Mouse (Mus musculus): ENCODE results near the gene F2. TPM values are rescaled to one million over a fixed set of nuclear protein-coding genes. Genes with fewer than 3 reads are reported as not detected.

F2 gene
- polyA plus RNA-seq, 2 experiments = 1.3 to 1.7 TPM

GRCm38 (mm10) chr2:91660981-91661380, 24.8 kb upstream of the F2 start:
- no peak for ATAC-seq (ENCODE audit: low FRiP score, low read depth)

DNA sequence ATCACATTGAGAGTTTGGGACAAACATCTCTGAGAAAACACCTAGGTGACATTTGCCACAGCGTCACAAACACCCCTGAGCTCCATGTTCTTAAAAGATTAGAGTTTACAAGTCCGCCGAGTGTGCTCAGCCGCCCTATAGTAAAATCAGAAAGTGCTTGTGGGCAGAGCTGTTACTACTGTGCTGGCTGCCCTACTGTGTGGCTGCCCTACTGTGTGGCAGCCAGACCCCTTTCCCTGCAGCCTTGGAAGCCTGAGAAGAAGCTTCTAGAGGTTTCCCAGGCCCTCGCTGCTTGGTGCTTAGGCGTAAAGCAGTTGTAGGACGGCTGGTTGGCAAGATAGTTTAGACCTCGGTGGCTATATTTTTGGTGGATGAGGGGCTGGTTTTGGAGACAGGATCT, 23.4 kb upstream of the F2 start:
- Histone ChIP-seq H3K4me3 (replicated peaks; ENCODE audit: low read length) (no peak overlapping the region), H3K9ac (ENCODE audit: low read depth, low read length, severe bottlenecking) (no peak overlapping the region), H3K4me2 (replicated peaks; ENCODE audit: low read depth, low read length, severe bottlenecking) (no peak overlapping the region), H3K36me3 (ENCODE audit: control insufficient read depth, insufficient read depth, low read length) (peaks cover 93% of the 10 kb centered on the region), H3K9me3 (ENCODE audit: control insufficient read depth, low read length) (no peaks in the 10 kb centered on the region), H3K27me3 (ENCODE audit: control insufficient read depth, insufficient read depth, low read length) (no peaks in the 10 kb centered on the region), H3K4me1 (ENCODE audit: control insufficient read depth, insufficient read depth, low read length) (no peaks in the 10 kb centered on the region), H3K27ac (replicated peaks; ENCODE audit: low read depth, low read length) (no peak overlapping the region)
- no peak for ATAC-seq (ENCODE audit: low FRiP score, low read depth)
- 95% methylated on average over 8 of the region's 8 CpGs for WGBS
- no peak for DNase-seq (ENCODE audit: low spot score)
- no peak for TF ChIP-seq POLR2A (IDR thresholded peaks at IDR 0.05; ENCODE audit: borderline replicate concordance, extremely low read depth, insufficient read depth, insufficient read length)

More at GRCm38 (mm10) chr2:91660981-91661380, 24.8 kb upstream of the F2 start:
- WGBS = 92% methylated on average over 6 of the region's 6 CpGs
- Histone ChIP-seq H3K27me3 (ENCODE audit: control insufficient read depth, insufficient read depth, low read length) (no peaks in the 10 kb centered on the region), H3K27ac (replicated peaks; ENCODE audit: low read depth, low read length) (no peak overlapping the region), H3K9ac (ENCODE audit: low read depth, low read length, severe bottlenecking) (no peak overlapping the region), H3K4me1 (ENCODE audit: control insufficient read depth, insufficient read depth, low read length) (no peaks in the 10 kb centered on the region), H3K4me3 (replicated peaks; ENCODE audit: low read length) (no peak overlapping the region), H3K4me2 (replicated peaks; ENCODE audit: low read depth, low read length, severe bottlenecking) (no peak overlapping the region), H3K36me3 (ENCODE audit: control insufficient read depth, insufficient read depth, low read length) (peaks cover 86% of the 10 kb centered on the region), H3K9me3 (ENCODE audit: control insufficient read depth, low read length) (no peaks in the 10 kb centered on the region)
- TF ChIP-seq POLR2A (IDR thresholded peaks at IDR 0.05; ENCODE audit: borderline replicate concordance, extremely low read depth, insufficient read depth, insufficient read length) = no peak
- no peak for DNase-seq (ENCODE audit: low spot score)

- WGBS = 69% methylated on average over 8 of the region's 8 CpGs
- DNase-seq (ENCODE audit: low spot score) = no peak
Observed at GRCm38 (mm10) chr2:91656774-91657173, 20.6 kb upstream of the F2 start.

DNA sequence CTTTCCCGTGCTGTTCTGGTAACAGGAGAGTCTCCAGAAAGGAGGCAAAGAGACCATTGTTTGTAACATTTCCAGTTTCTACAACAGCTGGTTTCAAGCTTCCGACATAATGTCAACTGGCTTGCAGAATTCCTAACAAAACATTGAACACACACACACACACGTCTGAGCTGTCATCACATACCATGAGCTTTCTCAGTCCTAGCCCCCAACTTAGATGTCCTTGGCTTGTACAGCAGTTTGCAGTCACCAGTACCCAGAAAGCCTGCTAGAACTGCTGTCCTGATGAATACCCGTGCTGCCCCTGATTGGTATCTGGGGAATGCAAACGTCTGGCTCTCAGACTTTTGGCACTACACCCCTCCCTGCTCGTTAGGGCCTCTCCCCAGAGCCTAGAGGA, 19.6 kb upstream of the F2 start:
- DNase-seq (ENCODE audit: low spot score) (no peak), ATAC-seq (ENCODE audit: low FRiP score, low read depth) (no peak)
- peaks cover 3% of the 10 kb centered on the region; the same call in 1 of the 2 replicates for H3K4me1 ChIP-seq (ENCODE audit: control insufficient read depth, insufficient read depth, low read length)

More at GRCm38 (mm10) chr2:91656774-91657173, 20.6 kb upstream of the F2 start:
- Histone ChIP-seq H3K9ac (ENCODE audit: low read depth, low read length, severe bottlenecking) (no peak overlapping the region), H3K27me3 (ENCODE audit: control insufficient read depth, insufficient read depth, low read length) (no peaks in the 10 kb centered on the region), H3K4me2 (replicated peaks; ENCODE audit: low read depth, low read length, severe bottlenecking) (no peak overlapping the region), H3K4me1 (ENCODE audit: control insufficient read depth, insufficient read depth, low read length) (no peaks in the 10 kb centered on the region), H3K9me3 (ENCODE audit: control insufficient read depth, low read length) (no peaks in the 10 kb centered on the region), H3K36me3 (ENCODE audit: control insufficient read depth, insufficient read depth, low read length) (peaks cover 81% of the 10 kb centered on the region), H3K4me3 (replicated peaks; ENCODE audit: low read length) (no peak overlapping the region), H3K27ac (replicated peaks; ENCODE audit: low read depth, low read length) (no peak overlapping the region)
- TF ChIP-seq POLR2A (IDR thresholded peaks at IDR 0.05; ENCODE audit: borderline replicate concordance, extremely low read depth, insufficient read depth, insufficient read length) = no peak
- ATAC-seq (ENCODE audit: low FRiP score, low read depth) = no peak

DNA sequence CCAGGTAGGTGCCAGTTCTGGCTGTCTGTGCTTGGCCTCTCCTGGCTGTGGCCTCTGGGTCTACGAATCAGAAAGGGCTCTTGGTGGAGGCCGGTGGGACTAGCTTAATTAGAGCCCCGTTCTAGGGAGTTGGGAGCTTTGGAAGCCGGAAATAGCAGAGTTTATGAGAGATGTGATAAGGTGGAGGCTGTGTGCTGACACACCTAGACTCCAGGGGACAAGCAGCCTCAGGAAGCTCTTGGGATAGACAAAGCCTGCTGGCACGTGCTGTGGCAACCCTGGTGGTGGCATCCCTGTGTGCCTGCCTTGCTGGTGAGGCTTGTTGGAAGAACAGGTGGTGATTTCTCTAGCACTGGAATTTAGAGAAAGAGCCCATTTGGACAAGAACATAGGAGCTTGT, 19.2 kb upstream of the F2 start:
- Histone ChIP-seq H3K36me3 (ENCODE audit: control insufficient read depth, insufficient read depth, low read length) (peaks cover 70% of the 10 kb centered on the region), H3K27me3 (ENCODE audit: control insufficient read depth, insufficient read depth, low read length) (no peaks in the 10 kb centered on the region), H3K9ac (ENCODE audit: low read depth, low read length, severe bottlenecking) (no peak overlapping the region), H3K27ac (replicated peaks; ENCODE audit: low read depth, low read length) (no peak overlapping the region), H3K4me2 (replicated peaks; ENCODE audit: low read depth, low read length, severe bottlenecking) (no peak overlapping the region), H3K4me1 (ENCODE audit: control insufficient read depth, insufficient read depth, low read length) (peaks cover 6% of the 10 kb centered on the region; the same call in 1 of the 2 replicates), H3K4me3 (replicated peaks; ENCODE audit: low read length) (no peak overlapping the region), H3K9me3 (ENCODE audit: control insufficient read depth, low read length) (no peaks in the 10 kb centered on the region)
- 84% methylated on average over 5 of the region's 5 CpGs for WGBS
- ATAC-seq (ENCODE audit: low FRiP score, low read depth) (no peak), DNase-seq (ENCODE audit: low spot score) (no peak)
- TF ChIP-seq POLR2A (IDR thresholded peaks at IDR 0.05; ENCODE audit: borderline replicate concordance, extremely low read depth, insufficient read depth, insufficient read length) = no peak

More for the DNA sequence above, 19.6 kb upstream of the F2 start:
- H3K4me2 ChIP-seq (replicated peaks; ENCODE audit: low read depth, low read length, severe bottlenecking) = no peak overlapping the region
- H3K9ac ChIP-seq (ENCODE audit: low read depth, low read length, severe bottlenecking) = no peak overlapping the region
- 64% methylated on average over 6 of the region's 6 CpGs for WGBS
- no peak overlapping the region for H3K27ac ChIP-seq (replicated peaks; ENCODE audit: low read depth, low read length)
- TF ChIP-seq POLR2A (IDR thresholded peaks at IDR 0.05; ENCODE audit: borderline replicate concordance, extremely low read depth, insufficient read depth, insufficient read length) = no peak
- H3K4me3 ChIP-seq (replicated peaks; ENCODE audit: low read length) = no peak overlapping the region
- peaks cover 72% of the 10 kb centered on the region for H3K36me3 ChIP-seq (ENCODE audit: control insufficient read depth, insufficient read depth, low read length)
- no peaks in the 10 kb centered on the region for H3K27me3 ChIP-seq (ENCODE audit: control insufficient read depth, insufficient read depth, low read length)
- no peaks in the 10 kb centered on the region for H3K9me3 ChIP-seq (ENCODE audit: control insufficient read depth, low read length)

DNA sequence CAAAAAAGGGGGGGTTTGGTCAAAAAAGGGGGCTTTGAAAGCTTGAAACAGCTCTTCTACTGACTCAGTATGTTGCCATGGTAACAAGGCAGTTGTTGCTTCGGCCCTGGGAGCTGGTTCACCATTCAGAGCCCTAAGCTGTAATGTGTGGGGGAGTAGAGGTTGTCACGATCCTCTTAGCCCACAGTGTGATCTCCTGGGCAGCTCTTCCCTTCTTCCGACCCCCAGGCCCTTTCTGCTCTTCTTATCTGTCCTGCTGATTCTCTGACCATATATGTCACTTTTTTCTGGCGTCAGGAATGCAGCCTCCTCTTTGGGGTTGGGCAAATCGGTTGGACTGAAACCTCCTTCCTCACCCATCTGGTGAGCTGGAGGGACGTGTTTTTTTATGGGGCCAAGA, 16.6 kb upstream of the F2 start:
- WGBS = 60% methylated on average over 6 of the region's 6 CpGs
- Histone ChIP-seq H3K9me3 (ENCODE audit: control insufficient read depth, low read length) (no peaks in the 10 kb centered on the region), H3K4me1 (ENCODE audit: control insufficient read depth, insufficient read depth, low read length) (peaks cover 11% of the 10 kb centered on the region), H3K36me3 (ENCODE audit: control insufficient read depth, insufficient read depth, low read length) (peaks cover 51% of the 10 kb centered on the region), H3K27ac (replicated peaks; ENCODE audit: low read depth, low read length) (no peak overlapping the region), H3K4me3 (replicated peaks; ENCODE audit: low read length) (no peak overlapping the region), H3K9ac (ENCODE audit: low read depth, low read length, severe bottlenecking) (no peak overlapping the region), H3K27me3 (ENCODE audit: control insufficient read depth, insufficient read depth, low read length) (no peaks in the 10 kb centered on the region), H3K4me2 (replicated peaks; ENCODE audit: low read depth, low read length, severe bottlenecking) (no peak overlapping the region)
- ATAC-seq (ENCODE audit: low FRiP score, low read depth) (no peak), DNase-seq (ENCODE audit: low spot score) (no peak)
- TF ChIP-seq POLR2A (IDR thresholded peaks at IDR 0.05; ENCODE audit: borderline replicate concordance, extremely low read depth, insufficient read depth, insufficient read length) = no peak

Measured in limb, embryonic 14.5 days (tissue).